Mouse (Mus musculus) MEL (cell line): Measurements from ENCODE around the gene Cpn2. TPM values are rescaled to one million over a fixed set of nuclear protein-coding genes. Genes with fewer than 3 reads are reported as not detected.

Source experiments
- DNase-seq: peaks from one replicate; pipeline ENCODE4 v3.0.0; 2011; ENCODE audit warnings: low read depth, low spot score
- H3K27ac ChIP-seq: 2 replicates; pipeline ENCODE4 v1.5.1; 2012; ENCODE audit warnings: low read depth, mild to moderate bottlenecking, control low read depth, low read length, moderate library complexity; ENCODE audit not compliant: control insufficient read depth
- H3K27me3 ChIP-seq, 2 experiments: fragments of 150-350 bp in 1 of 2; sonication (generic) in 1 of 2; 2 replicates each; pipeline ENCODE4 v1.6.1; 2012; ENCODE audit warnings: low read length in 2 of 2, mild to moderate bottlenecking in 2 of 2, improper control_type of control experiment in 1 of 2, moderate library complexity in 1 of 2; ENCODE audit not compliant: insufficient read depth in 2 of 2, control insufficient read depth in 1 of 2
- H3K36me3 ChIP-seq, 2 experiments: 2 replicates each; pipeline ENCODE4 v1.6.1; 2012 to 2014; ENCODE audit warnings: low read length in 2 of 2, improper control_type of control experiment in 1 of 2, inconsistent platforms in 1 of 2, mild to moderate bottlenecking in 1 of 2; ENCODE audit not compliant: insufficient read depth in 2 of 2, control insufficient read depth in 1 of 2
- H3K4me1 ChIP-seq, 2 experiments: fragments of 150-350 bp in 1 of 2; sonication (generic) in 1 of 2; 2 replicates each; pipeline ENCODE4 v1.6.1; 2012; ENCODE audit warnings: low read length in 2 of 2, improper control_type of control experiment in 1 of 2, mild to moderate bottlenecking in 1 of 2; ENCODE audit not compliant: insufficient read depth in 2 of 2, control insufficient read depth in 1 of 2
- H3K4me3 ChIP-seq, 2 experiments: fragments of 150-350 bp in 1 of 2; sonication (generic) in 1 of 2; 2 replicates each; pipeline ENCODE4 v1.5.1; 2012; ENCODE audit warnings: low read depth in 2 of 2, low read length in 2 of 2, mild to moderate bottlenecking in 2 of 2, moderate library complexity in 2 of 2, control low read depth in 1 of 2, improper control_type of control experiment in 1 of 2; ENCODE audit not compliant: control insufficient read depth in 1 of 2, insufficient read depth in 1 of 2
- H3K79me2 ChIP-seq: 2 replicates; pipeline ENCODE4 v1.6.1; 2012; ENCODE audit warnings: mild to moderate bottlenecking, low read length, moderate library complexity; ENCODE audit not compliant: control insufficient read depth, poor library complexity, insufficient read depth
- H3K9ac ChIP-seq: 2 replicates; pipeline ENCODE4 v1.6.1; 2012; ENCODE audit warnings: low read depth, mild to moderate bottlenecking, control low read depth, low read length, moderate library complexity; ENCODE audit not compliant: control insufficient read depth, poor library complexity, severe bottlenecking
- H3K9me3 ChIP-seq: fragments of 150-350 bp; sonication (generic); replicated peaks from 2 replicates; pipeline ENCODE4 v1.6.1; 2012; ENCODE audit warnings: mild to moderate bottlenecking, low read length, improper control_type of control experiment, moderate library complexity; ENCODE audit not compliant: insufficient read depth
- BHLHE40 ChIP-seq: IDR thresholded peaks from 2 replicates; pipeline ENCODE4 v1.6.1; 2012; ENCODE audit warnings: low read depth, mild to moderate bottlenecking, inconsistent platforms, low read length, improper control_type of control experiment, borderline replicate concordance
- ELF1 ChIP-seq: IDR thresholded peaks from 2 replicates; pipeline ENCODE4 v1.6.1; 2014; ENCODE audit warnings: low read depth, mild to moderate bottlenecking, inconsistent platforms, low read length, improper control_type of control experiment, moderate library complexity
- EP300 ChIP-seq, 2 experiments: IDR thresholded peaks; 2 replicates each; pipeline ENCODE4 v1.6.1; 2011; ENCODE audit warnings: improper control_type of control experiment in 2 of 2, low read length in 2 of 2, low read depth in 1 of 2, mild to moderate bottlenecking in 1 of 2
- ETS1 ChIP-seq: IDR thresholded peaks from 2 replicates; pipeline ENCODE4 v1.6.1; 2012; ENCODE audit warnings: low read depth, mild to moderate bottlenecking, inconsistent platforms, low read length, improper control_type of control experiment, moderate library complexity
- GABPA ChIP-seq: IDR thresholded peaks from 2 replicates; pipeline ENCODE4 v1.6.1; 2012; ENCODE audit warnings: low read depth, mild to moderate bottlenecking, inconsistent platforms, low read length, improper control_type of control experiment, moderate library complexity
- GATA1 ChIP-seq: IDR thresholded peaks from 2 replicates; pipeline ENCODE4 v1.6.1; 2011; ENCODE audit warnings: low read depth, low read length, improper control_type of control experiment
- MAX ChIP-seq: IDR thresholded peaks from 2 replicates; pipeline ENCODE4 v1.6.1; 2011; ENCODE audit warnings: low read length, improper control_type of control experiment
- MEF2A ChIP-seq: IDR thresholded peaks from 2 replicates; pipeline ENCODE4 v1.6.1; 2014; ENCODE audit warnings: low read depth, mild to moderate bottlenecking, inconsistent platforms, low read length, improper control_type of control experiment; ENCODE audit not compliant: poor library complexity, insufficient replicate concordance, severe bottlenecking; ENCODE audit errors: extremely low read depth
- MXI1 ChIP-seq: IDR thresholded peaks from 2 replicates; pipeline ENCODE4 v1.6.1; 2011; ENCODE audit warnings: mild to moderate bottlenecking, low read depth, low read length, improper control_type of control experiment
- MYB ChIP-seq: IDR thresholded peaks from 2 replicates; pipeline ENCODE4 v1.6.1; 2011; ENCODE audit warnings: mild to moderate bottlenecking, low read depth, low read length, improper control_type of control experiment
- MYC ChIP-seq: IDR thresholded peaks from 2 replicates; pipeline ENCODE4 v1.6.1; 2011; ENCODE audit warnings: low read depth, mild to moderate bottlenecking, low read length, improper control_type of control experiment, moderate library complexity
- NELFE ChIP-seq: IDR thresholded peaks from 2 replicates; pipeline ENCODE4 v1.6.1; 2011; ENCODE audit warnings: low read depth, low read length, improper control_type of control experiment
- POLR2A ChIP-seq, 2 experiments: IDR thresholded peaks; 2 replicates each; pipeline ENCODE4 v1.6.1; 2011 to 2012; ENCODE audit warnings: low read length in 2 of 2, mild to moderate bottlenecking in 2 of 2, control low read depth in 1 of 2, improper control_type of control experiment in 1 of 2, low read depth in 1 of 2, moderate library complexity in 1 of 2; ENCODE audit not compliant: control insufficient read depth in 1 of 2, insufficient read depth in 1 of 2, poor library complexity in 1 of 2
- POLR2AphosphoS5 ChIP-seq: IDR thresholded peaks from 2 replicates; pipeline ENCODE4 v1.6.1; 2012; ENCODE audit warnings: low read depth, borderline replicate concordance, mild to moderate bottlenecking, inconsistent platforms, low read length, moderate library complexity, mixed read lengths
- RAD21 ChIP-seq: IDR thresholded peaks from 2 replicates; pipeline ENCODE4 v1.6.1; 2011; ENCODE audit warnings: mild to moderate bottlenecking, low read depth, low read length, improper control_type of control experiment
- RCOR1 ChIP-seq: IDR thresholded peaks from 2 replicates; pipeline ENCODE4 v1.6.1; 2012; ENCODE audit warnings: low read depth, mild to moderate bottlenecking, inconsistent platforms, low read length, improper control_type of control experiment
- SIN3A ChIP-seq: IDR thresholded peaks from 2 replicates; pipeline ENCODE4 v1.6.1; 2012; ENCODE audit warnings: low read length, improper control_type of control experiment, inconsistent platforms
- SMC3 ChIP-seq: IDR thresholded peaks from 2 replicates; pipeline ENCODE4 v1.6.1; 2011; ENCODE audit warnings: low read depth, low read length, improper control_type of control experiment
- TBP ChIP-seq: IDR thresholded peaks from 2 replicates; pipeline ENCODE4 v1.8.0; 2011; ENCODE audit warnings: low read depth, low read length, improper control_type of control experiment
- TCF12 ChIP-seq: IDR thresholded peaks from 2 replicates; pipeline ENCODE4 v1.6.1; 2014; ENCODE audit warnings: low read depth, mild to moderate bottlenecking, inconsistent platforms, low read length, improper control_type of control experiment, moderate library complexity
- UBTF ChIP-seq: IDR thresholded peaks from 2 replicates; pipeline ENCODE4 v1.6.1; 2012; ENCODE audit warnings: low read depth, mild to moderate bottlenecking, inconsistent platforms, low read length, improper control_type of control experiment, moderate library complexity, borderline replicate concordance; ENCODE audit not compliant: insufficient read depth
- USF1 ChIP-seq: IDR thresholded peaks from 2 replicates; pipeline ENCODE4 v1.6.1; 2014; ENCODE audit warnings: low read depth, mild to moderate bottlenecking, inconsistent platforms, low read length, improper control_type of control experiment, moderate library complexity
- ZC3H11A ChIP-seq: IDR thresholded peaks from 2 replicates; pipeline ENCODE4 v1.6.1; 2012; ENCODE audit warnings: low read depth, mild to moderate bottlenecking, inconsistent platforms, low read length, improper control_type of control experiment
- ZKSCAN1 ChIP-seq: IDR thresholded peaks from 2 replicates; pipeline ENCODE4 v1.6.1; 2012; ENCODE audit warnings: low read depth, mild to moderate bottlenecking, inconsistent platforms, low read length, improper control_type of control experiment, moderate library complexity
- ZMIZ1 ChIP-seq: IDR thresholded peaks from 2 replicates; pipeline ENCODE4 v1.6.1; 2012; ENCODE audit warnings: low read depth, mild to moderate bottlenecking, inconsistent platforms, low read length, improper control_type of control experiment, moderate library complexity
- ZNF384 ChIP-seq: IDR thresholded peaks from 2 replicates; pipeline ENCODE4 v1.6.1; 2012; ENCODE audit warnings: low read depth, mild to moderate bottlenecking, inconsistent platforms, low read length, improper control_type of control experiment
- polyA plus RNA-seq, 2 experiments: library from polyadenylated mRNA; stranded (reverse) in 1 of 2; unstranded in 1 of 2; fragments of >175 nt in 1 of 2; fragments of >200 nt in 1 of 2; gene quantifications; 2 replicates each; pipeline versions ENCODE4 v1.2.1 to v1.2.4; 2012; ENCODE audit warnings: low replicate concordance in 2 of 2, low read depth in 1 of 2; ENCODE audit not compliant: insufficient read length in 2 of 2, insufficient read depth in 1 of 2, missing spikeins in 1 of 2
- total RNA-seq: library from RNA; depleted of rRNA; stranded (reverse); fragments of 300-350 nt; gene quantifications from 2 replicates; pipeline ENCODE4 v1.2.3, GENCODE M21; 2012

The Cpn2 gene
- total and polyA plus RNA-seq, 3 experiments = not detected

GRCm38 (mm10) chr16:30308616-30309394 is 41.5 kb upstream of the Cpn2 start (continued):
- TF ChIP-seq SMC3 = no peak

- Histone ChIP-seq H3K79me2 (peaks cover 31% of the 10 kb centered on the region), H3K4me1 (peaks cover 22 to 23% of the 10 kb centered on the region in 2 experiments), H3K4me3 (peak overlapping the region; percentile 75 to 79; a peak in 3 of 4 replicates)
- TF ChIP-seq POLR2AphosphoS5 (no peak), USF1 (no peak), MYB (no peak), RCOR1 (no peak), MXI1 (no peak), ZNF384 (no peak), BHLHE40 (no peak), ZC3H11A (no peak), ZMIZ1 (no peak), RAD21 (no peak)
- TF ChIP-seq, all 39 proteins: peak for 0
- Histone ChIP-seq H3K27ac (no peak overlapping the region), H3K9me3 (no peaks in the 10 kb centered on the region), H3K27me3 (no peaks in the 10 kb centered on the region), H3K9ac (peak overlapping the region; percentile 84), H3K36me3 (peaks cover 6 to 25% of the 10 kb centered on the region in 2 experiments; a peak in 3 of 4 replicates)
- DNase-seq = no peak
Observed at GRCm38 (mm10) chr16:30307961-30308615, 40.8 kb upstream of the Cpn2 start.

- Histone ChIP-seq H3K27ac (no peak overlapping the region), H3K9me3 (no peaks in the 10 kb centered on the region), H3K4me1 (peaks cover 15 to 23% of the 10 kb centered on the region in 2 experiments), H3K9ac (no peak overlapping the region), H3K4me3 (no peak overlapping the region), H3K27me3 (no peaks in the 10 kb centered on the region), H3K36me3 (peaks cover 0 to 21% of the 10 kb centered on the region in 2 experiments; a peak in 2 of 4 replicates), H3K79me2 (peaks cover 31% of the 10 kb centered on the region)
- TF ChIP-seq SIN3A (no peak), POLR2AphosphoS5 (no peak), MEF2A (no peak), ETS1 (no peak), MYC (no peak), SMC3 (no peak), TBP (no peak), RAD21 (no peak), POLR2A (IDR thresholded peaks at IDR 0.05; ENCODE audit: control insufficient read depth in 1 of 2, insufficient read depth in 1 of 2, low read depth in 1 of 2, low read length in 2 of 2, poor library complexity in 1 of 2) (no peak), TCF12 (no peak), GABPA (no peak), USF1 (no peak), MAX (no peak), RCOR1 (no peak), UBTF (no peak), GATA1 (no peak), ELF1 (no peak), EP300 (IDR thresholded peaks at IDR 0.05; ENCODE audit: low read depth in 1 of 2, low read length in 2 of 2) (no peak), NELFE (no peak), ZKSCAN1 (no peak)
- DNase-seq = no peak
Observed at GRCm38 (mm10) chr16:30307306-30307705, 40.0 kb upstream of the Cpn2 start.
